Mouse (Mus musculus): Measurements from ENCODE around the gene Spsb1. TPM values are rescaled to one million over a fixed set of nuclear protein-coding genes. Genes with fewer than 3 reads are reported as not detected.

Gene Spsb1
- polyA plus RNA-seq, 1 experiment, result 3.9 TPM

GRCm38 (mm10) chr4:149966252-149966651, 11.4 kb upstream of the Spsb1 start:
- WGBS, result 50% methylated on average over 5 of the region's 5 CpGs

GRCm38 (mm10) chr4:149965672-149966071, 10.8 kb upstream of the Spsb1 start:
- Histone ChIP-seq H3K4me1 (ENCODE audit: control insufficient read depth, insufficient read depth, low read length) (no peaks in the 10 kb centered on the region), H3K27ac (ENCODE audit: control insufficient read depth, insufficient read depth, low read depth, low read length, poor library complexity) (no peak overlapping the region), H3K4me3 (replicated peaks; ENCODE audit: control insufficient read depth, low read depth, low read length) (no peak overlapping the region)
- TF ChIP-seq CTCF (IDR thresholded peaks at IDR 0.05; ENCODE audit: control insufficient read depth, insufficient read depth, low read length) (no peak), POLR2A (IDR thresholded peaks at IDR 0.05; ENCODE audit: borderline replicate concordance, control insufficient read depth, low read depth, low read length) (no peak)
- WGBS, result 81% methylated on average over 6 of the region's 6 CpGs

More at GRCm38 (mm10) chr4:149966252-149966651, 11.4 kb upstream of the Spsb1 start:
- no peak overlapping the region for H3K27ac ChIP-seq (ENCODE audit: control insufficient read depth, insufficient read depth, low read depth, low read length, poor library complexity)
- no peaks in the 10 kb centered on the region for H3K4me1 ChIP-seq (ENCODE audit: control insufficient read depth, insufficient read depth, low read length)
- no peak overlapping the region for H3K4me3 ChIP-seq (replicated peaks; ENCODE audit: control insufficient read depth, low read depth, low read length)
- no peak for TF ChIP-seq CTCF (IDR thresholded peaks at IDR 0.05; ENCODE audit: control insufficient read depth, insufficient read depth, low read length)
- no peak for TF ChIP-seq POLR2A (IDR thresholded peaks at IDR 0.05; ENCODE audit: borderline replicate concordance, control insufficient read depth, low read depth, low read length)

GRCm38 (mm10) chr4:149965242-149965641, 10.4 kb upstream of the Spsb1 start:
- no peak overlapping the region for H3K27ac ChIP-seq (ENCODE audit: control insufficient read depth, insufficient read depth, low read depth, low read length, poor library complexity)
- no peaks in the 10 kb centered on the region for H3K4me1 ChIP-seq (ENCODE audit: control insufficient read depth, insufficient read depth, low read length)
- TF ChIP-seq POLR2A (IDR thresholded peaks at IDR 0.05; ENCODE audit: borderline replicate concordance, control insufficient read depth, low read depth, low read length) (no peak), CTCF (IDR thresholded peaks at IDR 0.05; ENCODE audit: control insufficient read depth, insufficient read depth, low read length) (no peak)
- WGBS, result 73% methylated on average over 6 of the region's 6 CpGs
- no peak overlapping the region for H3K4me3 ChIP-seq (replicated peaks; ENCODE audit: control insufficient read depth, low read depth, low read length)

- H3K27ac ChIP-seq (ENCODE audit: control insufficient read depth, insufficient read depth, low read depth, low read length, poor library complexity), result no peak overlapping the region
- 64% methylated on average over 3 of the region's 3 CpGs for WGBS
- TF ChIP-seq POLR2A (IDR thresholded peaks at IDR 0.05; ENCODE audit: borderline replicate concordance, control insufficient read depth, low read depth, low read length) (no peak), CTCF (IDR thresholded peaks at IDR 0.05; ENCODE audit: control insufficient read depth, insufficient read depth, low read length) (no peak)
- H3K4me3 ChIP-seq (replicated peaks; ENCODE audit: control insufficient read depth, low read depth, low read length), result no peak overlapping the region
- no peaks in the 10 kb centered on the region for H3K4me1 ChIP-seq (ENCODE audit: control insufficient read depth, insufficient read depth, low read length)
Observed at GRCm38 (mm10) chr4:149964770-149965169, 9.9 kb upstream of the Spsb1 start.

GRCm38 (mm10) chr4:149964285-149964684, 9.4 kb upstream of the Spsb1 start:
- no peak for TF ChIP-seq CTCF (IDR thresholded peaks at IDR 0.05; ENCODE audit: control insufficient read depth, insufficient read depth, low read length)
- TF ChIP-seq POLR2A (IDR thresholded peaks at IDR 0.05; ENCODE audit: borderline replicate concordance, control insufficient read depth, low read depth, low read length), result no peak
- no peak overlapping the region for H3K27ac ChIP-seq (ENCODE audit: control insufficient read depth, insufficient read depth, low read depth, low read length, poor library complexity)
- no peaks in the 10 kb centered on the region for H3K4me1 ChIP-seq (ENCODE audit: control insufficient read depth, insufficient read depth, low read length)
- H3K4me3 ChIP-seq (replicated peaks; ENCODE audit: control insufficient read depth, low read depth, low read length), result no peak overlapping the region
- WGBS, result 79% methylated on average over 8 of the region's 8 CpGs

- TF ChIP-seq POLR2A (IDR thresholded peaks at IDR 0.05; ENCODE audit: borderline replicate concordance, control insufficient read depth, low read depth, low read length) (no peak), CTCF (IDR thresholded peaks at IDR 0.05; ENCODE audit: control insufficient read depth, insufficient read depth, low read length) (no peak)
- 87% methylated on average over 7 of the region's 7 CpGs for WGBS
- no peak overlapping the region for H3K4me3 ChIP-seq (replicated peaks; ENCODE audit: control insufficient read depth, low read depth, low read length)
- H3K4me1 ChIP-seq (ENCODE audit: control insufficient read depth, insufficient read depth, low read length), result no peaks in the 10 kb centered on the region
- no peak overlapping the region for H3K27ac ChIP-seq (ENCODE audit: control insufficient read depth, insufficient read depth, low read depth, low read length, poor library complexity)
Observed at GRCm38 (mm10) chr4:149960391-149960790, 5.5 kb upstream of the Spsb1 start.

- WGBS, result 52% methylated on average over 10 of the region's 10 CpGs
- no peak for TF ChIP-seq CTCF (IDR thresholded peaks at IDR 0.05; ENCODE audit: control insufficient read depth, insufficient read depth, low read length)
- no peak for TF ChIP-seq POLR2A (IDR thresholded peaks at IDR 0.05; ENCODE audit: borderline replicate concordance, control insufficient read depth, low read depth, low read length)
- Histone ChIP-seq H3K4me3 (replicated peaks; ENCODE audit: control insufficient read depth, low read depth, low read length) (no peak overlapping the region), H3K27ac (ENCODE audit: control insufficient read depth, insufficient read depth, low read depth, low read length, poor library complexity) (no peak overlapping the region), H3K4me1 (ENCODE audit: control insufficient read depth, insufficient read depth, low read length) (no peaks in the 10 kb centered on the region)
Observed at GRCm38 (mm10) chr4:149959816-149960215, 5.0 kb upstream of the Spsb1 start.

GRCm38 (mm10) chr4:149958566-149958965, 3.7 kb upstream of the Spsb1 start:
- WGBS, result 3% methylated on average over 5 of the region's 5 CpGs

GRCm38 (mm10) chr4:149956048-149956447, 1.2 kb upstream of the Spsb1 start:
- 45% methylated on average over 13 of the region's 13 CpGs for whole genome bisulfite sequencing
- Histone ChIP-seq H3K4me3 (replicated peaks; ENCODE audit: control insufficient read depth, low read depth, low read length) (no peak overlapping the region), H3K27ac (ENCODE audit: control insufficient read depth, insufficient read depth, low read depth, low read length, poor library complexity) (no peak overlapping the region), H3K4me1 (ENCODE audit: control insufficient read depth, insufficient read depth, low read length) (no peaks in the 10 kb centered on the region)
- TF ChIP-seq CTCF (IDR thresholded peaks at IDR 0.05; ENCODE audit: control insufficient read depth, insufficient read depth, low read length), result no peak
- no peak for TF ChIP-seq POLR2A (IDR thresholded peaks at IDR 0.05; ENCODE audit: borderline replicate concordance, control insufficient read depth, low read depth, low read length)

More at GRCm38 (mm10) chr4:149958566-149958965, 3.7 kb upstream of the Spsb1 start:
- Histone ChIP-seq H3K27ac (ENCODE audit: control insufficient read depth, insufficient read depth, low read depth, low read length, poor library complexity) (no peak overlapping the region), H3K4me3 (replicated peaks; ENCODE audit: control insufficient read depth, low read depth, low read length) (no peak overlapping the region), H3K4me1 (ENCODE audit: control insufficient read depth, insufficient read depth, low read length) (no peaks in the 10 kb centered on the region)
- TF ChIP-seq POLR2A (IDR thresholded peaks at IDR 0.05; ENCODE audit: borderline replicate concordance, control insufficient read depth, low read depth, low read length) (no peak), CTCF (IDR thresholded peaks at IDR 0.05; ENCODE audit: control insufficient read depth, insufficient read depth, low read length) (peak; percentile 71)

All from bone marrow, adult 2 months (tissue).